Mouse (Mus musculus) hematopoietic stem cell, adult 5-6 weeks (primary cell): Measurements from ENCODE around the gene Cdh26. TPM values are rescaled to one million over a fixed set of nuclear protein-coding genes. Genes with fewer than 3 reads are reported as not detected.

Experiments used
- ATAC-seq, 2 experiments: fragments of 125-278 bp in 1 of 2; replicated peaks in 1 of 2; 2 replicates each; pipeline ENCODE4 v1.8.0; 2016 to 2017; ENCODE audit warnings: inconsistent platforms in 2 of 2, mild to moderate bottlenecking in 2 of 2, moderate number of reproducible peaks in 2 of 2, low read depth in 1 of 2, moderate TSS enrichment in 1 of 2; ENCODE audit not compliant: low FRiP score in 2 of 2, poor library complexity in 2 of 2, severe bottlenecking in 2 of 2, insufficient read depth in 1 of 2, low TSS enrichment in 1 of 2
- total RNA-seq: library from RNA; stranded (forward); fragments of 172-1452, 232-1000 nt; gene quantifications from 2 replicates; pipeline ENCODE4 v1.2.3, GENCODE M21; 2017

Gene Cdh26
- total RNA-seq, 1 experiment from 2014 or later: not detected

DNA sequence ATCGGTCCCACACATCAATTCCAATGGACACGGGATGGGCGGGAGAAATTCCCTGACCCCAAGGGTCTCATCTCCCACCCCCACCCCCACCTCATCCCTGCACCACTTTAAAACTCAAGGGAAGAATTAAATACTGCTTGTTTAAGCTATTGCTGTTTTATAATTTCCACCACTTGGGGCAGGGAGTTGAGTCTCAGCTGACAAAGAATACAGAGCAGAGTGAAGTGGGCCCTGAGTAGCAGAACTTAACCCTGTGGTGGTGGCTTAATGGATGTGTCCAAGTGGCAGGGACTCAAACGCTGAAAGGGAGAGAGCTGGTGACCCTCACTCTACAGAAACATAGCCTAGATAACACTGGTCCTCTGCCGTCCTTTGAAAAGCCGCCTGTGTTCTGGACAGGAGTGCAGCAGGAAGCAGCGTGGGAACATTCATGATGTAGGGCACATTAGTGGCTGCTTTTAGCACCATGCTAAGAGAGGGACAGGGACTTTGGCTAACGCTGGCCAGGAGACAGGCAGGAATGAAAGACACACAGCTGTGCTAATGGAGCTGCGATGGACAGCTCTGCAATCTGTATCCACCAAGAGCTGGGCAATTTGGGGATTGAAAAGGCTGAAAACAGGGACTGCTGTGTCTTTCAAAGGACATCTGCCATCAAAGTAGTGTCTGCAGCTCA, 60.1 kb downstream of the Cdh26 start:
- no peak for ATAC-seq

- ATAC-seq: no peak
These were observed 63.7 kb downstream of the Cdh26 start for GRCm38 (mm10) chr2:178494066-178494465.

GRCm38 (mm10) chr2:178495816-178496215, 65.5 kb downstream of the Cdh26 start:
- no peak for ATAC-seq

- ATAC-seq: peak; percentile 91 to 93
These were observed 67.6 kb downstream of the Cdh26 start for GRCm38 (mm10) chr2:178497900-178498299.

DNA sequence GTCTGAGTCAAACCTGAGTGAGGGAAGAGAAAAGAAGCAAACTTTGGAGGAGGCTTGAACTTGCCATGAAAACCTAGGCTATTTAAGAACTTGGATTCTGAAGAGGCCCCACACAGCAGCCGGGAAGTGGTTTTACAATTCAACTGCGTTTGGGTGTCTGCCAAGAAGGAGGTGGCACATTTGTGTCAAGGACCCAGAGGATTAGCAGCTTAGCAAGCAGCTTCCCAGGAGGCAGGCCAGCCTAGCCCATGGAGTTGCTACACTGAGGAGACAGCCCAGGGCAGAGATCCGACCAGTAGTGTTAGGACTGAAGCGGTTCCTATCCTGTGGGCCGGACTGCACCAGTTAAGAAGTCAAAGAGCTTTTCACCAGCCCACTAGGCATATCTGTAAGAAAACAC, 68.1 kb downstream of the Cdh26 start:
- ATAC-seq: peak; percentile 36 to 38

GRCm38 (mm10) chr2:178502469-178502868, 72.1 kb downstream of the Cdh26 start:
- ATAC-seq: no peak

- ATAC-seq: peak; percentile 94 to 96
These were observed 75.7 kb downstream of the Cdh26 start for GRCm38 (mm10) chr2:178506056-178506455.

DNA sequence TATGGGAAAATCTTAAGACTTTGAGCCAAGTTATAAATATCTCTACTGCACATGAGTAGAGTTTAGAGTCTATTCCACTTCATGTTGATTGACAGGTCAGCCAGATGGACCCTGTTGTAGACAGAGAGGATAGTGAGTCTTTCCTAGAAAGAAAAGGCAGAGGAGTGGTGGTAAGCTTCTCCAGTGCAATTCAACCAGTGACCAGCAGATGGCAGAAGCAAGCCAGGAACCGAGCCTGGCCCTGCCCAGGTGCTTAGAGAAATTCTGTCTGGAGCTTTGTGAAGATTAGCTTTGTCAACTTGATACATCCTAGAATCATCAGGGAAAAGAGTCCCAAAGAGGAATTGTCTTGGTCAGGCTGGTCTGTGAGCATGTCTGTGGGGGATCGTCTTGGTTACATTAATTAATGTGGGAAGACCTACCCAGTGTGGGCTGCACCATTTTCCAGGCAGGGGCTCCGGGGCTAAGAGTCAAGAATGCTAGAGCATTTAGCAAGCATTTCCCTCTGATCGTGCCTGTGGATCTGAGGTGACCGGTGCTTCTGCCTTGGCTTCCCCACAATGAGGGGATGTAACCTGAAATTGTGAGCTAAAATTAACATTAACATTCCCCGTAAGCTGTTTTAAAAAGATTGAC, 77.2 kb downstream of the Cdh26 start:
- peak; percentile 47 for ATAC-seq

DNA sequence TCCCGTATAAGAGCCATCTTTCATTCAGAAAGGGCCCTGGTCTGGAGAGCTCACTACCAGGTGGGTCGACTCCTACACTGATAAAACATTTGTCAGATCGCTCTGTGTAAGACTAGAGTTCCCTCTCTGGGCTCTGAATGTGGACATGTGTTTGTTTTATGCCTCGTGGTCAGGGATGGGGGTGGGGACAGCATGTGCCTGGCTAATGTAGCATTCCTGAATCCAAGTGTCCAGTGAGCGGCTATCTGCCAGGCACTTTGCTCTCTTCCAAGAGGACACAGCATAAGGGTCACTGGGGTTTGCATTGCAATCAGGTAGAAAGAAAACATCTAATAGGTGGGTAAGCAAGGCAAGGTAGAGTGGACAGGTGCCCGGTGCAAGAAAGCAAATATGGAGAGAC, 77.9 kb downstream of the Cdh26 start:
- no peak for ATAC-seq

DNA sequence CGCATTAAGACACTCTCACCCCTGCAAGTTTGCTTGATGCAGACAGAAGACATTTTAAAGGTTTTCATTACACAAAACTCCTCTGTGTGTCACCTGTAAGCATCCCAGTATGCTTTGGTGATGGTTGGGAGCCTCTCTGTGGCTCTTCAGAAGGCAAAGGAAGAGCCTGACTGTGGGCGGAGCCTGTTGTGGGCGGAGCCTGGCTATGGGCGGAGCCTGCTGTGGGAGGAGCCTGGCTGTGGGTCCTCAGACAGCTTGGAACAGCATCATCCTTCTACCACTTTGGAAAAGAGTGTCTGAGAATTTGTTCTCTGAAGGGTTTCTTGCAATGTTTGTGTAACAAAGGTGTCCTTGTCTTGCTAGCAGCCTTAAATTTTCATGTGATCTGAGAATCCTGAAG, 82.7 kb downstream of the Cdh26 start:
- ATAC-seq: no peak

GRCm38 (mm10) chr2:178513636-178514071, 83.3 kb downstream of the Cdh26 start:
- peak; percentile 58 to 68 for ATAC-seq

DNA sequence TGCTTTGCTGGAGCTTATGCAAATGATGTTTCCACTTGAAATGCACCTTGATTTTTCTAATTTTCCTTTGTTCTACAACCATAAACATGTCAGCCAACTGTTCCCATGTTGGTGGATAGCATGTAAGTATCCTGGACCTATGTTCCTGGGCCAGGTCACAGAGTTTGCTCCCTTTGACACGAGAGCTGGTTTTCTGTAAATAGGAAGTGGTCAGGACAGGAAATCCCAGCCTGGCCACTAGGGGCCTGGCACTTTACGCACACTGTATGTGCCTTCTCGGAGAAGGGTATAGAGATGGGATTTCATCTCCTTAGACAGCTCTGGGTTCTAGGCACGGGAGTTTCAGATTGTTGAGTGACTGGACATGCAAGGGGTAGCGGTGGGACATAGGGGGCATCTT, 86.1 kb downstream of the Cdh26 start:
- peak; percentile 59 to 65 for ATAC-seq

DNA sequence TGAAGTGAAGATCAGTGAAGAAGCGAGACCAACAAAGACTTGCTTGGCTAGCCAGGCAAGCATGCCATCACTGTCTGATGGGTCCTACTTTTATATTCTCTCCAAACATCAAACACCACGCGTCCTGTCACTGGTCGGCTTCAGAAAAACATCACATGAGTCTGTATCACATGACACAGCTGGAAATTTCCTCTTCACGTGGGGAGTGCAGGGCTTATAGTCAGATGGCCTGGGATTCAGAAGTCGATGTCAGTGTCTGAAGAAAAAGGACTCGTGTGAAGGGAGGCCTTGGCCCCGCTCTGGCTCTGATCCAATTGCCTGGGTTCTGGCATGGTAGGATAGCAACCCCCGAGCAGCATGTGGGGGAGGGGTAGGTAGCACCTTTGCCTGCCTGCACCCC, 86.6 kb downstream of the Cdh26 start:
- no peak for ATAC-seq

GRCm38 (mm10) chr2:178519321-178519720, 89.0 kb downstream of the Cdh26 start:
- no peak for ATAC-seq

DNA sequence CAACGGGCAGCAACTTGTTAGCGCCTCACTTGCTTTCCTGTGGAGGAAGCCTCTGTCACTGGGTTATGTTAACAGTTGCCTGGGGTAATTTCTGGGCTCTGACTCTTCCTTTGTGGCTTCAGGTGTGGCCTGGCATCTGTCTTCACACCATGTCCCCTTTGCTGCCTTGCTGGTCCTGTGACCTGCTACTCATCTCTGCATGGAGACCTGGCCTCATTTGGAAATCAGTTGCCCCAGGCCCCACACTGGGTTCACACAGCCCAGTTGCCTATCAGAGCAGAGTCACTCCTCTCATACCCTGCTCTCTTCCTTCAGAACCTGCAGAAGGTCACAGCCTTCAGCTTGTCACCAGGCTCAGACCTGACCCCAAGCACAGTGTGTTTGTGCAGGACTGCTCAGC, 89.9 kb downstream of the Cdh26 start:
- no peak for ATAC-seq

- ATAC-seq: no peak
These were observed 92.0 kb downstream of the Cdh26 start for GRCm38 (mm10) chr2:178522331-178522730.

GRCm38 (mm10) chr2:178522786-178523185, 92.5 kb downstream of the Cdh26 start:
- ATAC-seq: no peak

- no peak for ATAC-seq
These were observed 96.4 kb downstream of the Cdh26 start for GRCm38 (mm10) chr2:178526776-178527175.

- ATAC-seq: no peak
These were observed 100.9 kb downstream of the Cdh26 start for GRCm38 (mm10) chr2:178531226-178531625.
